Mouse (Mus musculus) intestine, embryonic 15.5 days (tissue): ENCODE data around the gene Mpp3. TPM values are rescaled to one million over a fixed set of nuclear protein-coding genes. Genes with fewer than 3 reads are reported as not detected.
A peak's percentile ranks its signal among the peaks of the same experiment; 100 is the strongest.

Experiments used
- ATAC-seq: fragments of 200-750 bp; cut with Nextera tagmentation; 2 replicates; pipeline ENCODE4 v1.8.0; 2017; ENCODE audit warnings: moderate TSS enrichment, moderate library complexity
- H3K27ac ChIP-seq: fragments of 300-500 bp; sonication (generic); 2 replicates; pipeline ENCODE4 v1.5.1; 2015; ENCODE audit warnings: mild to moderate bottlenecking, inconsistent platforms
- H3K27me3 ChIP-seq: fragments of 300-500 bp; sonication (generic); replicated peaks from 2 replicates; pipeline ENCODE4 v1.6.1; 2015; ENCODE audit warnings: inconsistent platforms
- H3K36me3 ChIP-seq: fragments of 300-500 bp; sonication (generic); 2 replicates; pipeline ENCODE4 v1.6.1; 2015; ENCODE audit warnings: inconsistent platforms
- H3K4me1 ChIP-seq: fragments of 300-500 bp; sonication (generic); replicated peaks from 2 replicates; pipeline ENCODE4 v1.6.1; 2015; ENCODE audit warnings: inconsistent platforms
- H3K4me2 ChIP-seq: fragments of 300-500 bp; sonication (generic); replicated peaks from 2 replicates; pipeline ENCODE4 v1.6.1; 2015; ENCODE audit warnings: mild to moderate bottlenecking, inconsistent platforms
- H3K4me3 ChIP-seq: fragments of 300-500 bp; sonication (generic); replicated peaks from 2 replicates; pipeline ENCODE4 v1.5.1; 2015; ENCODE audit warnings: inconsistent platforms
- H3K9ac ChIP-seq: fragments of 300-500 bp; sonication (generic); 2 replicates; pipeline ENCODE4 v1.6.1; 2015; ENCODE audit warnings: inconsistent platforms
- H3K9me3 ChIP-seq: fragments of 300-500 bp; sonication (generic); 2 replicates; pipeline ENCODE4 v1.6.1; 2016; ENCODE audit warnings: inconsistent platforms
- WGBS: fragments of 180-500 bp; shearing (Covaris S2); methylation state at CpG from one replicate; pipeline ENCODE4 v1.1.7; 2015; 5-methylcytosine and 5-hydroxymethylcytosine counted together
- polyA plus RNA-seq: library from polyadenylated mRNA; unstranded; fragments of >200 nt; fragmentation: Nextera tagmentation; extraction: Ambion mirVana; gene quantifications from 2 replicates; pipeline ENCODE4 v1.2.1, GENCODE M21; 2015

Gene Mpp3
- 7.6 and 7.9 TPM in 2 replicates for polyA plus RNA-seq

DNA sequence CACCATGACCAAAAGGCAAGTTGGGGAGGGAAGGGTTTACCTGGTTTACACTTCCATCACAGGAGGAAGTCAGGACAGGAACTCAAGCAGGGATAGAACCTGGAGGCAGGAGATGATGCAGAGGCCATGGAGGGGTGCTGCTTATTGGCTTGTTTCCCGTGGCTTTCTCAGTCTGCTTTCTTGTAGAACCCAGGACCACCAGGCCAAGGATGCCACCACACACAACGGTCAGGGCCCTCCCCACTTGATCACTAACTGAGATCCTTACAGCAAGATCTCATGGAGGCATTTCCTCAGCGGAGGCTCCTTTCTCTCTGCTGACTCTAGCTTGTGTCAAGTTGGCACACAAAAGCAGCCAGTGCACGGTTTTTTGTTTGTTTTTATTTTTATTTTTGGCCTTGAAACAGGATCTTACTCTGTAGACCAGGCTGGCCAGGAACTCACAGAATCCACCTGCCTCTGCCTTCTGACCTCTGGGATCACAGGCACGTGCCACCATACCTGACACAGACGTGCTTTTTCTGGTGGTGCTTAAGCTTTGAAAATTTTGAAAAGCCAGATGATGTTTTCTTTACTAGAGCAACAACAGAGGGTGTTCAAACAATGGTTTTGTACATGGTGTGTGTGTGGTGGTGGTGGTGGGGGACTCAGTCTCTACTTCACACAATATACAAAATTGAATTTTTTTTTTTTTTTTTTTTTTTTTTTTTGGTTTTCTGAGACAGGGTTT lies at the start of gene Mpp3:
TSS of gene Mpp3 (minus strand) at position 375 of the 730 bp plus-strand sequence.
- H3K4me2 ChIP-seq, result peak within 1 kb of the TSS; percentile 94
- peak within 1 kb of the TSS; percentile 76; the same call in 1 of the 2 replicates for H3K9ac ChIP-seq
- ATAC-seq, result no peak
- H3K27ac ChIP-seq, result peak within 1 kb of the TSS; percentile 71
- H3K4me3 ChIP-seq, result peak within 1 kb of the TSS; percentile 65
- peaks cover 17% of the 10 kb centered on the region for H3K4me1 ChIP-seq
- no peaks in the 10 kb centered on the region for H3K36me3 ChIP-seq
- WGBS, result 76% methylated on average over 6 of the region's 6 CpGs
- H3K9me3 ChIP-seq, result no peaks in the 10 kb centered on the region
- no peaks in the 10 kb centered on the region for H3K27me3 ChIP-seq

DNA sequence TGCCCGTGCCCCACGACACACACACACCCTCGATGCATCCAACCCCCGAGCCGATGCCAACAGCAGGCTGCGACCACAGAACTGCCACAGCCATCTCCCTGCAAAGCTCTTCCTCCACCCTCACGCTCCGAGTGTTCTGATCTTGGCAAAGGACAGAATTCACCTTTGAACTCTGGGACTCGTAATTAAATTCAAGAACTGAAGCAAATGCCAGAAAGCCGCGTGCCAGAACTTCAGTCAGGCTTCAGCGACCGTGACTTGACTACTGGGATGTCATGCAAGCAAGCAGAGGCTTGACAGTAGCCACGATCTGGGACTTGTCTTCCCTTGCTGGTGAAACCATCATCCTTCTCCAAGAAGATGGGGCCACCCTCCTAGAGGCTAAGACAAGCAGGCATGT lies 45.5 kb upstream of the Mpp3 start:
- H3K4me2 ChIP-seq, result no peak overlapping the region
- 83% methylated on average over 14 of the region's 14 CpGs for WGBS
- H3K9me3 ChIP-seq, result no peaks in the 10 kb centered on the region
- no peak for ATAC-seq
- H3K9ac ChIP-seq, result no peak overlapping the region
- no peaks in the 10 kb centered on the region for H3K27me3 ChIP-seq
- no peak overlapping the region for H3K4me3 ChIP-seq
- H3K27ac ChIP-seq, result no peak overlapping the region
- H3K4me1 ChIP-seq, result peaks cover 6% of the 10 kb centered on the region; the same call in 1 of the 2 replicates
- H3K36me3 ChIP-seq, result no peaks in the 10 kb centered on the region

DNA sequence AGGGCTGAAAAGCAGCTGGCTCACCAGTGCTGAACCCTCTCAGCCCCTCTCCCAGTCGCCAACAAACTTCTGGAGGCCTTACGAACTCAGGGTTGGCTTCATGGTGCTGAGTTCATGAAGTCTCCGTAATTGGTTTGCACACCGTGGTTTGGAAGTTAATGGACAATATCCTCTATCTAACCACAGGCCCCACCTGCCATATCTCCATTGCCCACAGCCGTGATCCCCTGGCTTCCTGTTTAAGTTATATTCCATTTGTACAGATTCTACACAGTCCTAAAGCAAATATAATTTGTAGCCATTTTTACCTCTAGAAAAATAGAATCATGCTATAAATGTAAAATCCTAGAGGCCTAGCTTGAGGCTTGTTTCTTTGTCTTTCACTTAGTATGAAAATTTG lies 44.5 kb upstream of the Mpp3 start:
- 70% methylated on average over 5 of the region's 5 CpGs for WGBS
- no peak overlapping the region for H3K27ac ChIP-seq
- ATAC-seq, result no peak
- H3K9ac ChIP-seq, result no peak overlapping the region
- peaks cover 6% of the 10 kb centered on the region; the same call in 1 of the 2 replicates for H3K4me1 ChIP-seq
- no peaks in the 10 kb centered on the region for H3K27me3 ChIP-seq
- no peak overlapping the region for H3K4me3 ChIP-seq
- no peak overlapping the region for H3K4me2 ChIP-seq
- no peaks in the 10 kb centered on the region for H3K9me3 ChIP-seq
- H3K36me3 ChIP-seq, result no peaks in the 10 kb centered on the region

GRCm38 (mm10) chr11:102070426-102070825 lies 42.2 kb upstream of the Mpp3 start:
- Histone ChIP-seq H3K36me3 (no peaks in the 10 kb centered on the region), H3K27ac (no peak overlapping the region), H3K27me3 (no peaks in the 10 kb centered on the region), H3K9me3 (no peaks in the 10 kb centered on the region), H3K4me3 (no peak overlapping the region), H3K9ac (no peak overlapping the region), H3K4me1 (peaks cover 6% of the 10 kb centered on the region; the same call in 1 of the 2 replicates), H3K4me2 (peak overlapping the region; percentile 44)
- 10% methylated on average over 13 of the region's 13 CpGs for WGBS
- no peak for ATAC-seq

GRCm38 (mm10) chr11:102069633-102070032 lies 41.4 kb upstream of the Mpp3 start:
- 67% methylated on average over 11 of the region's 11 CpGs for WGBS
- H3K27ac ChIP-seq, result no peak overlapping the region

DNA sequence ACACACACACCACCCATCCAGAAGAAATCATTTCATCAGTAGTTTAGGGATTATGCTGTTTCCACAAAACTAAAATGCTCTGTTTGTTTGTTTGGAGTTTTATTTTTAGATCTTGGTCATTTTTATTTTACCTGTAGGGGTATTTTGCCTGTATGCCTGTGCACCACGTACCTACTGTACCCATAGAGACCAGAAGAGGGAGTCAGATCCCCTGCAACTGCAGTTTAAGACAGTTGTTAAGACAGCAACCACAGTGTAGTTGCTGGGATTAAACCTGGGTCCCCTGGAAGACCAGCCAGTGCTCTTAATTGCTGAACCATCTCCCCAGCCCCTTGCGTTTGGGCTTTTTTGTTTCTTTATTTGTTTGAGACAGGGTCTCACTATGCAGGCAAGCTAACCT lies 40.7 kb upstream of the Mpp3 start:
- H3K4me1 ChIP-seq, result peaks cover 6% of the 10 kb centered on the region; the same call in 1 of the 2 replicates
- H3K27me3 ChIP-seq, result no peaks in the 10 kb centered on the region
- 43% methylated on average over 2 of the region's 2 CpGs for WGBS
- H3K9ac ChIP-seq, result no peak overlapping the region
- no peaks in the 10 kb centered on the region for H3K9me3 ChIP-seq
- H3K4me3 ChIP-seq, result no peak overlapping the region
- H3K27ac ChIP-seq, result no peak overlapping the region
- H3K4me2 ChIP-seq, result no peak overlapping the region
- ATAC-seq, result no peak
- H3K36me3 ChIP-seq, result no peaks in the 10 kb centered on the region

More at GRCm38 (mm10) chr11:102069633-102070032, 41.4 kb upstream of the Mpp3 start:
- Histone ChIP-seq H3K36me3 (no peaks in the 10 kb centered on the region), H3K4me1 (peaks cover 6% of the 10 kb centered on the region; the same call in 1 of the 2 replicates), H3K9ac (no peak overlapping the region), H3K4me2 (no peak overlapping the region), H3K4me3 (no peak overlapping the region), H3K9me3 (no peaks in the 10 kb centered on the region), H3K27me3 (no peaks in the 10 kb centered on the region)
- no peak for ATAC-seq

GRCm38 (mm10) chr11:102063076-102063475 lies 34.8 kb upstream of the Mpp3 start:
- ATAC-seq, result no peak
- Histone ChIP-seq H3K9ac (no peak overlapping the region), H3K4me3 (no peak overlapping the region), H3K27ac (no peak overlapping the region), H3K27me3 (no peaks in the 10 kb centered on the region), H3K4me2 (no peak overlapping the region), H3K36me3 (no peaks in the 10 kb centered on the region), H3K9me3 (no peaks in the 10 kb centered on the region), H3K4me1 (peaks cover 6% of the 10 kb centered on the region)
- WGBS, result 60% methylated on average over 13 of the region's 13 CpGs

GRCm38 (mm10) chr11:102061941-102062473 lies 33.7 kb upstream of the Mpp3 start:
- ATAC-seq, result no peak
- Histone ChIP-seq H3K27me3 (no peaks in the 10 kb centered on the region), H3K4me2 (peak overlapping the region; percentile 87; the same call in 1 of the 2 replicates), H3K4me1 (peaks cover 6% of the 10 kb centered on the region), H3K4me3 (peak overlapping the region; percentile 35; the same call in 1 of the 2 replicates), H3K36me3 (no peaks in the 10 kb centered on the region), H3K27ac (no peak overlapping the region), H3K9ac (no peak overlapping the region), H3K9me3 (no peaks in the 10 kb centered on the region)
- WGBS, result 35% methylated on average over 16 of the region's 16 CpGs

GRCm38 (mm10) chr11:102061236-102061940 lies 33.1 kb upstream of the Mpp3 start:
- H3K27ac ChIP-seq, result no peak overlapping the region
- peaks cover 6% of the 10 kb centered on the region for H3K4me1 ChIP-seq
- peak; percentile 76 for ATAC-seq
- H3K9me3 ChIP-seq, result no peaks in the 10 kb centered on the region
- H3K4me3 ChIP-seq, result peak overlapping the region; percentile 35
- H3K36me3 ChIP-seq, result no peaks in the 10 kb centered on the region
- peak overlapping the region; percentile 87 for H3K4me2 ChIP-seq
- 4% methylated on average over 23 of the region's 23 CpGs for WGBS
- H3K27me3 ChIP-seq, result no peaks in the 10 kb centered on the region
- no peak overlapping the region for H3K9ac ChIP-seq

DNA sequence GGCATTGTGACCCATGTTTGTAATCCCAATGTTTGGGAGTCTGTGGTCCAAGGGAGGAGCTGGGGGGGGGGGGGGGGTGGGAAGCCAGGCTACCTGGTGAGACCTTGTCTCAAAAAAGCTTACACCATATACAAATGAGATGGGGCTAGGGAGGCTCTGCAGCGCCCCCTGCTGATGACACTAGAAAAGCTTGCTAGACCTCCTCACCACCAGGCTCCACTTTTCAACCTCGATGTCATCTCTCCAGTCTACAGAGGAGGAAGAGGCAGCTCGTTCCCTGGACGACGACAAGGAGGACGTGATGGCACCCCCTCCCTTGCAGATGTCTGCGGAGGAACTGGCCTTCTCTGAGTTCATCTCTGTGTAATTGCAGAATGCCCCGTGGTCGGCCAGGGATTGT lies 25.6 kb upstream of the Mpp3 start:
- no peak for ATAC-seq
- H3K4me1 ChIP-seq, result no peaks in the 10 kb centered on the region
- no peaks in the 10 kb centered on the region for H3K27me3 ChIP-seq
- H3K9ac ChIP-seq, result no peak overlapping the region
- H3K9me3 ChIP-seq, result no peaks in the 10 kb centered on the region
- no peak overlapping the region for H3K4me3 ChIP-seq
- H3K36me3 ChIP-seq, result no peaks in the 10 kb centered on the region
- WGBS, result 25% methylated on average over 9 of the region's 9 CpGs
- no peak overlapping the region for H3K27ac ChIP-seq
- H3K4me2 ChIP-seq, result no peak overlapping the region

- no peaks in the 10 kb centered on the region for H3K27me3 ChIP-seq
- no peaks in the 10 kb centered on the region for H3K9me3 ChIP-seq
- no peak for ATAC-seq
- no peak overlapping the region for H3K9ac ChIP-seq
- WGBS, result 58% methylated on average over 7 of the region's 7 CpGs
- H3K27ac ChIP-seq, result no peak overlapping the region
- no peaks in the 10 kb centered on the region for H3K36me3 ChIP-seq
- no peak overlapping the region for H3K4me2 ChIP-seq
- H3K4me3 ChIP-seq, result no peak overlapping the region
- no peaks in the 10 kb centered on the region for H3K4me1 ChIP-seq
These were observed 24.9 kb upstream of the Mpp3 start for GRCm38 (mm10) chr11:102053183-102053582.

DNA sequence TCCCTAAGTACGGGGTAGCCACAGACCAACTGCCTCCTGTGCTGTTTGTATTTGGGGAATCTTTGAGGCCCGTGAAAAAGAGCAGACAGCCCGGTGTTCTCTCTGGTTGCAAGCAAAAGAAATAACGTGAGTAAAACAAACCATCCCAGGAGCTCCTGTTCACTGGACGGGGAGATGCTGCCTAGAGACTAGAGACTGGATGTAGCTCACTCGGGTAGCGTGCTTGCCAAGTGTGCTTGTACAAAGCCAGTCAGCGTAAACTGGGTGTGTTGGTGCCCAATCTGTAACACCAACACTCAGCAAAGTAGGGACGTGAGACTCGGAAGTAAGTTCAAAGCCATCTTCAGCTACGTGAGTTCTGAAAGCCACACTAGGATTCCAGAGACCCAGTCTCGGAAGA lies 24.4 kb upstream of the Mpp3 start:
- no peak overlapping the region for H3K9ac ChIP-seq
- H3K27ac ChIP-seq, result no peak overlapping the region
- H3K4me1 ChIP-seq, result no peaks in the 10 kb centered on the region
- no peaks in the 10 kb centered on the region for H3K9me3 ChIP-seq
- WGBS, result 79% methylated on average over 12 of the region's 12 CpGs
- ATAC-seq, result no peak
- no peak overlapping the region for H3K4me3 ChIP-seq
- H3K36me3 ChIP-seq, result no peaks in the 10 kb centered on the region
- no peaks in the 10 kb centered on the region for H3K27me3 ChIP-seq
- H3K4me2 ChIP-seq, result no peak overlapping the region
